Mouse (Mus musculus) left cerebral cortex, adult 8-10 months (tissue): Measurements from ENCODE around the gene Tmem190. TPM values are rescaled to one million over a fixed set of nuclear protein-coding genes. Genes with fewer than 3 reads are reported as not detected.
A peak's percentile ranks its signal among the peaks of the same experiment; 100 is the strongest.

Experiments used
- DNase-seq, 2 experiments: peaks; one replicate each; pipeline ENCODE4 v3.0.0; 2022; ENCODE audit warnings: low spot score in 2 of 2
- total RNA-seq, 4 experiments: library from RNA; stranded (reverse); gene quantifications; 2 replicates each; pipeline ENCODE4 v1.2.4; 2022

Tmem190 gene
- total RNA-seq: not detected

DNA sequence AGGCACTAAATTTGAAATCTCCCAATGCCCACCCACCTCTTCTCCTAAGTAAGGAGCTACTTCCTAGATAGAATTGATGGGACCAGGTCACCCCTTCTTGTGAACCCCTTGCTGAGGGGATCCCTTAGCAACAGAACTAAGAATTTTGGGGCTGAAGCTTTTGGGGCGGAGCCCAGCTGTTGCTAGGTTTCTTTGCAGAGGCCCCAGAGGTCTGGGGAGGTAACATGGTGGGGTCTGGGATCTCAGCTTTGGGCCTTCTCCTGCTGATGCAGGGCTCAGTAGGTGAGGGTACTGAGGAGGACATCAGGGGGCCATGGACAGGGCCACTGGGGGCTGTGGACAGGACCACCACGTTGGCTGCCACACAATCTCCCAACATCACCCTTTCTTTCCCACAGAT lies at the start of gene Tmem190, which contains the start of gene Il11:
Gene Tmem190, plus strand, starts transcription at position 179 of the 400 bp plus-strand sequence.
Gene Il11, minus strand, starts transcription at position 101 of the 400 bp plus-strand sequence.
- DNase-seq: no peak

DNA sequence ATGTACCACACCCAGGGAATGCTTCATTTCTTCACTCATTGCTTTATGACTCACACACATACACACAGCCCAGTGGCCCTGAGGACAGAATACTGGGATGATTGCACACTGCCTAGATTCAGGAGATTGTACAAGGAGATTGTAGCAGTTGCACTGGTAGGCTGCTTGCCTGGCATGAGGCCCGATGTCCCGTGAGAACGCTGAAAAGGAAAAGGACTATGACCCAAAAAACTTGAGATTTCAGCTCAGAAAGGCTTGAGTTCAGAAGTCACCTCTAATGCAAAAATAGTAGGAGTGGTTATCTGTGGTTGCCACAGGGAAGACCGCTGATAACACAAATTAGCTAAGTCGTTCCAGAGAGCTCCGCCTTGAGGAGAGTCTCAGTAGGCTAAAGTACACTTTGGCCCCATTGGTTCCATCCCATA lies 49.8 kb upstream of the Tmem190 start:
- DNase-seq: no peak

DNA sequence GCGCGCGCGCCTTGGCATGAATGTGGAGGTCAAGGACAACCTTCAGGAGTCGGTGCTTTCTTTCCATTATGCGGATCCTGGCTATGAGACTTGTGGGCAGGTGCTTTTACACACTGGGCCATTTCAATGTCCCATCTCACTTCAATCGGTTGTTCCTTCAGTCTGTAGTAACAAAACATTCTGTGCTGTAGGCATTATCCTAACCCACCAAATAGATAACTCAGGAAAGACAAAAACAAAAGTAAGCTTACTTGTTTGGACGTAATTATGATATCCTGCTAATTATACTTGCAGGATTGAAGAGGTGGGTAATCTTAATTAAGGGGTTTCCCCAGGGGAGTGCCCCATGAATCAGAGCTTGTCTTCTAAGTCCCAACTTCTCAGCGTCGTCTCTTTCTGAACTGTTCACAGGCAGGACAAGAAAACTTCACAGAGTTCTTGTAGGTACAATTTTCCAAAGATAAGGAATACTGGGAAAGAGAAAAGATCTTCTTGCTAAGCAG lies 43.6 kb upstream of the Tmem190 start:
- DNase-seq: no peak

DNA sequence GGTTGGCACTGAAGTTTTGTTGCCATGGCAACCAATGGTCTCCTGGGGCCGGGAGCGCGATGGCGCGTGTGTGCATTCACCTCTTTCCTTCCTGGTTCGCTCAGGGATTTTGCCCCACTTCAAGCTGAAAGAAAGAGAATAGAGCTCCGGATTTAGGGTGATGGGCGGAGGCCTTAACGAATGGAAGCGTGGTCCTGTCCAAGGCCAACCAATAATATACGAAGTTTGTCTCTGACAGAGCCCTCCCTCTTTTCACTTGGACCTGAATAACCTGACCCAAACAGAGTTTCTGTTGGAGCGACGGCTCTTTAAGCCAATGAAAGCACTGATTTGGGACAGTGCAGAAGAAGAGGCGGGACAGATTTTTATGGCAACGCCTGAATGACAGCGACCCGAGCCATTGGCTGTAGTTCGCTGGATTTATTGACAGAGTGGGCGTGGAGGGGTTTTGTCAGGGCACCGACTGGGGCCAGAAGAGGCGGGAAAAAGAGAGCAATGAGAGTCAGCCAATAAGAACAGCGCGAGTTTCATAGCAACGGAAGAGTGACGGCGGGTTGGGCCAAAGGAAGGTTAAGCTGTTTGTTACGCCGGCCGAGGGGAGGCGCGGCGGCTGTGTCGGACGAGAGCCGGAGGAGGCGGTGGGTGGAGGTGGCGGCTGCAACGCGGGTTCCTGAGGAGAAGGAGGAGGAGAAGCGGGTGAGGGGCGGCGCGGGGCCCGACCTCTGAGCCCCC lies 43.0 kb upstream of the Tmem190 start, which contains the start of gene Kmt5c:
Gene Kmt5c, plus strand, starts transcription at position 572 of the 732 bp plus-strand sequence.
- peak; percentile 91 to 100 for DNase-seq

DNA sequence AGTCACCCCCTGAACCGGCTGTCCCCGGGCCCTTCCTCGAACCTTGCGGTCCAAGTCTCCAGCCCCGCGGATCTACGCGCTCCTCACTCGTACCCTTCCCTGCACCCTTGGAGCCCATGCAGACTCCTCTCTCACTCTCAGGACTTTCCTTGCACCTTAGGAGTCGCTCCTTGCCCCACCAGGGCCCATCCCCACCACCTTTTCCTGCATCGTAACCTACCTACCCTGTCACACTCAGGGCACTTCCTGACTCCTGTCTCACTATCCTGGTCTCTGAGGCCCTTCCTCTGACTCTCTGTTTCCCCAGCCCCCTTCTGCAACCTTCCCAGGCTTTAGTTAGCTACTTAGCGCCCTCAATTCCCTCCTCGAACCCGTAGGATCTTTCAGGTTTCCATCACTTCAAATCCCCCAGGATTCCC lies 42.4 kb upstream of the Tmem190 start:
- no peak for DNase-seq

DNA sequence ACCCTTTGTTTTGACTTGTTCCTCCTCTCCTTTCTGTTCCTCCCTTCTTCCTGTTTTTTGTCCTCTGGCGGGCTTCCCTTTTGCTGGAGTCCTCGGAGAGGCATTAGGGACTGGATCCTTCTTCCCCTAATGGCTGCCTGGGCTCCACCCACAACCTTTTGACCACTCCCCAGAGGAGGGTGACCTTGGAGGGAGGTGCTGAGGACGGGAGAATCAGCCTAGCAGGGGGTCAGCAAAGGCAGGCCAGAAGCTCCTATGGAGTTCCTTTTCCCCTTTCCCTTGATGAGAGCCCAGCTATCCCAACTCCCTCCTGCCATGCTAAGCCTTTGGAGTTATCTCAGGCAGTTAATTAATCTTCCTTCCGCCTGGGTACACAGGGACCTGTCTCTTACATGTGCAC lies 41.6 kb upstream of the Tmem190 start:
- no peak for DNase-seq

DNA sequence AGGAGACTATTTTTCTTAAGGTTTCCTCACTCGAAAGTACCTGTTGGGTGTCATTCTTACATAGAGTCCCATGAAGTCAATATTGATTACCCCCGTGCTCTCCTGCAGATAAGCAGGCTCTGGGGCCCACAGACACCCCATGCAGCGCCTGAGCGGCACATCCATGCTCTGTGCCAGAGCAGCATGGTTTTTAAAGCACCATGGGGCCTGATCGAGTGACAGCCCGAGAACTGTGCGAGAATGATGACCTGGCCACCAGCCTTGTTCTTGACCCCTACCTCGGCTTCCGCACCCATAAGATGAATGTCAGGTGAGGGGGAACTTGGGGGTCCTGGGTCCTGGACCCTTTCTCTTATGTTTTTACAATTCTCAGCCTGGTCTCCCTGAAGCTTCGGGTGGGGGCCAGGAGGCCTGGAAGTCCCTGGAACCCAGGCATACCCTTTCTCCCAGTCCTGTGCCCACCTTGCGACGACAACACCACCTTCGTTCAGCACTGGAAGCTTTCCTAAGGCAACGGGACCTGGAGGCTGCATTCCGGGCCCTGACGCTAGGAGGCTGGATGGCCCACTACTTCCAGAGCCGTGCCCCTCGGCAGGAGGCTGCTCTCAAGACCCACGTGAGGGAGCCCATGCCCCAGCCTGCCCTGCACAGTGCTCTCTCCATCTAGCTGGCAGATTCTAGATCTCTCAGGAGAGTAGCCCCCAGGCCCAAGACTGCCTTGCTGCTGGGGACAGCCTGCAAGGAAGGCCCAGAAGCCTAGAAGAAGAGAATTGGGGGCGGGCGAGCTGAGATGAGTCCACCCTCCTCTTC lies 40.9 kb upstream of the Tmem190 start:
- no peak for DNase-seq

DNA sequence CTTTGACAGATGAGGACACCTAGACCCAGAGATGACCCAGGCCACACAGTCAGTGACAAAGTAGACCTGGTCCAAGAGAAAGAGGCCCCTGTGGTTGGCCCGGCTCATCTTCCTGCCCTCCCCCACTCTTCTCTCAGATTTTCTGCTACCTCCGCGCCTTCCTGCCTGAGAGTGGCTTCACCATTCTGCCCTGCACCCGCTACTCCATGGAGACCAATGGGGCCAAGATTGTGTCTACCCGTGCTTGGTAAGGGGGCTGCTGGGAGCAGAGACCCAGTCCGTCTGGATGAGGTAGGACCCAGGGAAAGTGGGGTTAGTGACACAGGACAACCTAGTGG lies 40.3 kb upstream of the Tmem190 start:
- no peak for DNase-seq

DNA sequence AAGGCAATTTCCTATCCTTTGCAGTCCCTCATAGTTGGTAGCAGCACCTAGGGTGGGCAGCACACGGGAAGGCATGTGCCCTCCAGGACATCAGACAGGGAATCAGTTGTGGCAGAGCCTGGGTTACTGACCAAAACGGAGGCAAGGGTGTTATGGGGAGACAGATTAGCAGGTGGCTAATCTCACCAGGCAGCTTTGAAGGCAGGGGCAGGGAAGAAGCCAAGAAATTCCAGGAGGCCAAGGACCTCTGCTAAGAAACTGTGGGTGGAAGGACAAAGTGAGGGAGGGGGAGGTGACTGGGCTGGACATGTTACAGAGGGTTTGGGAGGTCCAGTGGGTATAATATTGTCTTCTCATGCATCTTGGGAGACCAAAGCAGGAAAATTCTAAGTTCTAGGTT lies 39.4 kb upstream of the Tmem190 start:
- no peak for DNase-seq

DNA sequence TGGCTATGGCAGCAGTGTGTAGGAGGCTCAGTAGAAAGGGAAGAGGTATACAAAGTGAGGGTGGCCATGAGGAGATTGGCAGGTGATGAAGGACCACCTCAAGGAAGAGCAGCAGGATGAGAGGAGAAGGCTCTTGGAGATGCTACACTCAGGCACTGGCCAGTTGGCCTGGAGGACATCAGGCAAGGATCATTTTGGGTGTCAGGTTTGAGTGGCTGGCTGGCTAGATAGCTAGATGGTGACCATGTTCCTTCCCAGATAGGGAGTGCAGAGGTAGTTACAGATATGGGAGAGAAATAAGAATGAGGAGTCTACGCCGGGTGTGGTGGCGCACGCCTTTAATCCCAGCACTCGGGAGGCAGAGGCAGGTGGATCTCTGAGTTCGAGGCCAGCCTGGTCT lies 37.9 kb upstream of the Tmem190 start:
- DNase-seq: no peak

DNA sequence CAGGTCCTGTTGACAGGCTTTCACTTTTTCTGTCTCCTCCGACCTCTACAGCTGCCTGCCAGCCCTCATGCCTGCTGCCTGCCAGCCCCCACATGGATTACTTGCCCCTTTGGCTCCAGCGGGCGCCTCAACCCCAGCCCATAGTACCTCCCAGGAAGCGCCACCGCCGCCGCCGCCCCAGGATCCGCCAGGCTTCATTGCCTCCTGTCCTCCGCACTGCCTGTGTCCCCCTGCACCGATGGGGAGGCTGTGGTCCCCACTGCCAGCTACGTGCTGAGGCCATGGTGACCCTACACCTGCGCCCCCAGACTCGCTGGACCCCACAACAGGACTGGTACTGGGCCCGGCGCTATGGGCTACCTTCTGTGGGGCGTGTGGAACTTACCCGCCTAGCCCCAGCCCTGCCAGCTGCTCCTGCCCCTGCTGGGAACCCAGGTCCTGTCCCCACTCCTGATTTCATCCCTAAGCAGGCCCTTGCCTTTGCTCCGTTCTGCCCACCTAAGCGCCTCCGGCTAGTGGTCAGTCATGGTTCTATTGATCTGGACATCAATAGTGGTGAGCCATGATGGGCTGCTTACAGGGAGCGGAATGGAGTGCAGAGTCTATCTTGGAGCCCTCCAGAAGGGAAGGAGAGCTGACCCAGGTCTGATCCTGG lies 36.3 kb upstream of the Tmem190 start:
- DNase-seq: no peak

DNA sequence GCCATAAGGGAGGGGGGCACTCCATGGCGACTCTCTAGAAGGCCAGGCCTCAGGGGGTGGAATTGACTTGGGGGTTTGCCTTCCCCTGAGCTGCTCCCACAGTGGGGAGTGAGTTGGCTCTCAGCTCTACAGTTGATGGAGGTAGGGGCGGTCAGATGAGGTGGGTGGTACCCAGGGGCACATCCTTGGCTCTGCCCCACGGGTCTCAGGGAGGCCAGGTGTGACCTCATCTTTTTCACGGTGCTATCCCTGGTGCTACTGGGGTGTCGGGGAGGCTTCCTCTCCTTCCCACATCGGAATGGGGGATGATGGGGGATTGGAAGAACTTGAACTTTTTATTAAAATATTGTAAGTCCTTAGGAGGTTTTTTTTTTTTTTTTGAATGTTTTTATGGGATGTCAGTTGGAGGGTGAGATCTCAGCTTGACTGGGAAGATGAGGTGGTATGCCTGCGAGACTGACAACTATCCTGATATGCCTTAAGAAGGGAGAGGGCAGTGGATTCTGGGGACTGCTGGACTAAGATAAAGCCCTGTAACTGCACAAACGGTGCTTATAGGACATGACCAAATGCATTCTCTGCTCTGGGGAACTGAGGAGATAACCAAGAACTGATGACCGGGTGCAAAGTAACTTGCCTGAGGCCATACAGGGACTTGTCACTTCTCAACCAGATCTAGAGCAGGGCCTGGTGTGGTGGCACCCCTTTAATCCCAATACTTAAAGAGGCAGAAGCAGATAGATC lies 35.4 kb upstream of the Tmem190 start:
- no peak for DNase-seq

DNA sequence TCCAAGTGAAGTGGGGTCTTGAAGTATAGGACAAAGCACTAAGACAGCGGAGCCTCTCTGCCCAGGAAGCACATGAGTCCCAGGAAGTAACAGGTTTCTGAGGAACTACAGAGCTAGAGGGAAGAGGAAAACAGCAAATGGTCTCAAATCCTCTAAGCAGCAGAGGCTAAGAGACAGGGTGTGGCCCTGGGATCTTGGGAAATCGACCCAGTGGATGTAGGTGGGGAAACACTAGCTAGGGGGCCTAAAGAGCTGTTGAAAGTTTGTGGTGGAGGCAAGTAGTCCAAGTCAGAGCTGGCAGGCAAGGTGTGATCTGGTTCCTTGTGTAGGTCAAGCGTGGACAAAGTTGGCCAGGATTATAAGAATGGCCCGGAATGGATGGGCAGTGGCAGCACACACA lies 34.4 kb upstream of the Tmem190 start:
- no peak for DNase-seq

DNA sequence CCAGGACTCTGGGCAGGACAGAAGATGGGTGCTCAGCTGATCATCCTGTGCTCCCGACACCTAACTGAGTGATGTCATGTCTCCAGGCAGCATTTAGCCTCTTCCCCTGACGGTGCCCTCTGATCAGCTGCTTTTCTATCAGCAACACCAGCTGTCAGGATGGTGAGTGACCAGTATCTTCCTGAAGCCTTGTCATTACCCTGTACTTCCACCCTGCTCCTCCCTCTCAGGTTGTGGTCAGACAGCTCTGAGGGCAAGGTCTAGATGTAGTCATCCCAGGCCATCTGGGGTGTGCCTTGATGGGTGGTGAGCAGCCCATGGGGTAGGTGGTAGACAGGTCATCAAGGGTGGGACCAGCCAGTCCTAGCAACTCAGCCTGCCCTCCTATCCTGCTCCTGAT lies 33.6 kb upstream of the Tmem190 start:
- DNase-seq: no peak

DNA sequence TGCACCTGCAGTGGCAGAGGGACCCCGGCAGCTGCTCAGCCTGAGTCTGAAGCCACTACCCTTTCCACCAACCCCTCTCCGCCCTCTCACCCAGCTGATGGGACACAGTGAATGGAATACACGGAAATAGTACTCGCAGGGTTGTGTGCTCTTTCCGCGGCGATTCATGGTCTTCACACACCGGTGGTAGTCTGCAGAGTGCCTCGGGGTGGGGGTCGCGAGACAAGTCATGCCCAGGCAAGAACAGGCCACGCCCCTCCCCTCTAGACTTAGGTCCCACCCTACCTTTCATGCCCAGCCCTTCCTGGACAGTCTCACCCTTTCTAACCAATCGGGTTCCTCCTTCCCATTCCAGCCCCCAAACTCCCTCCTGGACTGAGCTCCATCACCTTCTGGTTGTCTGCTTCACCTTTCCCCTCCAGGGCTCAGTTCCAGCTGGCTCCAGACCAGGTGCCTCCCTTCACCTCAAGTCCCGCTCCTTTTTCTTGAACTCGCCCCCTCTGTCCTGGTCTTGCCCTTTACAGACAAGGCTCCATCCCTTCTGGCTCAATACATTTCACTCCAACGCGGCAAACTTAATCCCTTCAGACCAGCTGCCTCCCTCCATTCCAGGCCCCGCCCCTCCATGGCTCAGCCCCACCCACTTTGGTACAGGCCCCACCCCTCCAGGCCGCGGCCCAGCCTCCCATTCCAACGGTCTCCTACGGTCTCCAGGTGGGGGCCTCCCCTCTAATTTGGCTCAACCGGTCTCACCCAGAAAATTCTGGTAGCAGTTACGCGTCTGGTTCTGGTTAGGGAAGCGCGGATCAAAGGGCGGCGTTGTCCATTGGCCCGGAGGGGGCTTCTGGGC lies 30.5 kb upstream of the Tmem190 start:
- no peak for DNase-seq

DNA sequence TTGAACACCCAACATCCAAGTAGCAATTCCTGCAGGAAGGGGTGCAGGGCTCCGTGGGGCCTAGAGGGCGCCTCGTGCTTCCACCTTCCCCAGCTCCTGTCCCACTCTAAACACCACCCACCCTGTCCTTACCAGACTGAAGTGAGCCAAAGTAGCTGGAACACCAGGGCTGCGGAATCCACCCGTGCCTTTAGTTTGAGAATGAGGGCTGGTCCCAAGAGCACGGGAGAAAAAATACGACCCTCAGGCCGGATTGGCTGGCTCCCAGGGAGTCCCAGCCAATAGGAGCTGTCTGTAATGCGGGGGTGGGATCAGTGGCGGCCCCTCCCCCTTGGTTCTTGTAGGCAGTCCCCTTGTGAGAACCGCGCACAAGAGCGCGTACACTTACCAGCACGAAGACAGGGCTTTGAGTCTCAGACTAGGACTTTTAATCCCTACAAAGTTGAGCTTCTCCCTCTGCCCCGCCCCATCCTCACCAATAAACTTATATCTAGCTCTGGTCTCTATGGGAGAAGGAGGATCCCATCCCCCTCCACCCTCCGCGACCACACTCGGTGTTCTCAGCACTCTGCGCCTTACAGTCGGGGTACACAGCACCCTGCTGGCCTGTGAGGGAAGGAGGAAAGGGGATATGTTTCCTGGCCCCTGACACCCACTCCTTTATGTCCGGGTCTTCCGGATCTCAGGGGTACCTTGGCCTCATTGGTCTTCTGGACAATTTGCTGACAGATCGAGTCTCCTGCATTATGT lies 29.7 kb upstream of the Tmem190 start, which contains the start of gene Cox6b2:
Gene Cox6b2, minus strand, starts transcription at position 274 of the 750 bp plus-strand sequence.
- no peak for DNase-seq

DNA sequence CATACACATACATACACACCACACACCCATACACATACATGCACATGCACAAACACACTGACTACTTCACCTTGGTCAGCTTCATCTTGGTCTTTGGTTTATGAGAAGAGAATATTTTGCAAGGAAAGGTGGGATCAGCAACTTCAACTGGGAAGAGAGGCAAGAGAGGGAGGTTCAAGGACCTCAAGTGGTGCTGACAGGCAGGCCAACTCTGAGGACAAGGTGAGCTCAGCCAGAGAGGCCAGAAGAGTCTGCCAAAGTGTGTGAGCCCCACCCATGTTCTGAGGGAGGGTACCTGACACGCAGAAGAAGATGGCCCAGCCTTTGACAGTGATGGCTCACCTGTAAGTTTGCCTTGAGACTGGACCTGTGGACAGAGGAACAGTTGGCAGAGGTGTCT lies 23.1 kb upstream of the Tmem190 start:
- no peak for DNase-seq

DNA sequence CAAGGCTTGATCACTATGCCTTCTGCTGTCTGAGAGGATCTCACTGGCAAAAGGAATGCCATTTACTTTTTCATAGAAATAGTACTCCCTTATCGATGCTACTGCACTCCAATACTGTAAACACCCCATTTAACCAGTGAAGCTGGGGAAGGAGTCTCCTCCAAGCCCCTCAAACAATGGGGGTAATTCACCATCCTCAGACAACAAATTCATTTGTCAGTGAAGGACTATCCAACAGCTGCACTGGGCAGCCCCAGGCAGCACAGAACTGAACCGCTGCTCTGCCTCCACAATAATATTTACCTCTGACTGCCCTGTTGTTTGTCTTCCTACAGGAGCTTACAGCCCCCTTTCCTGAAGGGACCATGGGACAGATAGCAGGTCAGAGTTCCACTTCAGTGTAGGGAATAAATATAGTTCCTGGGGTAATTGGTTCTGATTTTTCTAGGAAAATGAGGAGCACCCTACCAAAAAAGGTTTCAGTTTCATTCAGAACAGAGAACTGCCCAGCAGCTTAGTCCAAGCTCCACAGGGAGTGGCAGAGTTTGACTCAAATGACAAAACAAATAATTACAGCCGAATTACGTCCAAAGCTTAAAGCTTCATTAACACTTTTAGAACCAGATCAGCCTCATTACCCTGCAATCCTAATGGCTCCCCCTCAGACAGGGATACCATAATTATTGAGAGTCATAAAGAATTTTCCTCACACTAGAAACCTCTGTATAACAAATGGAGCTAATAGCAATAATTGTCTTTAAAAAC lies 17.6 kb upstream of the Tmem190 start:
- no peak for DNase-seq

DNA sequence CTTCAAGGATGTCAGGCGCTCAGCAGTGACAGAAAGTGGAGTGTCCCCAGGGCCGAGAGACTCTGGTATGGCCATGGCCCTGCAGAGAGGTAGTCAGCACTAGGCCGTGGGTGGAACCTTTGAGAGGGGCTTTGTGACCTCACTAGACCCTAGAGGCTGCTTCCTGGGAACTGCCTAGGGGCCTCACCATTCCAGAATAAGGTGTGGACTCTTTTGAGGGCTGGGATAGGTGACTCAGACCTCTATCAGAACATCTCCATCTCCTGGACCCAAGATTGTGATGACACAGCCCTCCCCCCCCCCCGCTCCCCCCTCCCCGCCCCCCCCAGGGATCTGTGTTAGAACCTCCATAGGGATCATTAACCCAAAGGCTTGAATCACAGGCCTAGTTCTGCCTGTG lies 11.5 kb upstream of the Tmem190 start, which contains the start of gene Fam71e2:
Gene Fam71e2, minus strand, starts transcription at position 101 of the 400 bp plus-strand sequence.
- no peak for DNase-seq
